Mouse (Mus musculus) olfactory bulb, adult 2 months (tissue): ENCODE data around the gene Fam189a2.

Experiments
- CTCF ChIP-seq: fragments of 200-500 bp; IDR thresholded peaks from 2 replicates; pipeline ENCODE4 v1.5.1; 2012; ENCODE audit warnings: low read depth, mild to moderate bottlenecking, low read length, moderate library complexity; ENCODE audit not compliant: insufficient read depth
- POLR2A ChIP-seq: fragments of 200-500 bp; IDR thresholded peaks from 2 replicates; pipeline ENCODE4 v1.6.1; 2012; ENCODE audit warnings: mild to moderate bottlenecking, low read depth, low read length, moderate library complexity; ENCODE audit not compliant: insufficient read depth

DNA sequence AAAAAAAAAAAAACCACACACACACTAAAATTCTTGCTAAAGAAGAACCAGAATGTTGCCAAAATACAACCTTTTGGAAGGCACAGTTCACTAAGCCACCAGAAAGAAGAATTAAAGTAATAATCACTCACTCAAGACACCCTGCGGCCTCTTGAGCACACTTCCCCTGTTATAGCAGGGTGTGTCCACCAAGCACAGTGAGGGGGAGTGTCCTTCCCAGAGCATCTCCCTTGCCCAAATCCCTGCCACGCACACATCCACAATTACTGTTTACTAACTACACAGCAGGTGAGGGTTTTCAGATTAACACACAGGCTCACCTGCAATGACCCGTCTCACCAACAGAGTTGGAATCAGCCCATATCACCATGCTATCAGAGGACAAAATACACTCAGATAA, 8.0 kb downstream of the Fam189a2 start:
- TF ChIP-seq CTCF (no peak), POLR2A (no peak)
